51 mouse cellular contexts compared by ENCODE assay signal in genomic region chr6:121732632-121733031, GRCm38 (mm10). TPM values are rescaled to one million over a fixed set of nuclear protein-coding genes. Genes with fewer than 3 reads are reported as not detected.
"Had no signal": no experiment of that assay in that cellular context is flagged by ENCODE, and none has a peak within 500 bp of the region (broad histone marks: within the 10 kb centered on the region; RNA-seq: fewer than 3 reads in every experiment).

Gene Gm7298, plus strand, starts transcription at chr6:121732932.

- H3K27me3 ChIP-seq: heart, embryonic 12.5 days; heart, embryonic 13.5 days; heart, embryonic 15.5 days; hindbrain, embryonic 12.5 days; hindbrain, embryonic 13.5 days; hindbrain, embryonic 15.5 days; intestine, embryonic 15.5 days; kidney, embryonic 15.5 days had no signal

- ATAC-seq: hindbrain, embryonic 16.5 days; hindbrain, postnatal 0 days; inflammation-experienced regulatory T-cells, adult 6 months; intestine, embryonic 15.5 days; intestine, embryonic 16.5 days; intestine, postnatal 0 days had no signal

- H3K4me3 ChIP-seq: heart, embryonic 12.5 days; heart, embryonic 13.5 days; heart, embryonic 15.5 days; hindbrain, embryonic 10.5 days; hindbrain, embryonic 12.5 days; hindbrain, embryonic 13.5 days; hindbrain, embryonic 15.5 days; intestine, embryonic 15.5 days; kidney, embryonic 15.5 days; layer of hippocampus, adult 2 months; left cerebral cortex, adult 2 months had no signal

- H3K36me3 ChIP-seq: heart, embryonic 12.5 days; heart, embryonic 13.5 days; heart, embryonic 15.5 days; hindbrain, embryonic 10.5 days; hindbrain, embryonic 12.5 days; hindbrain, embryonic 13.5 days; hindbrain, embryonic 15.5 days; intestine, embryonic 15.5 days; kidney, embryonic 15.5 days had no signal

- H3K9ac ChIP-seq: heart, embryonic 12.5 days; heart, embryonic 13.5 days; heart, embryonic 15.5 days; hindbrain, embryonic 12.5 days; hindbrain, embryonic 13.5 days; hindbrain, embryonic 14.5 days; hindbrain, embryonic 15.5 days; intestine, embryonic 15.5 days; kidney, embryonic 15.5 days had no signal

- H3K4me1 ChIP-seq: heart, embryonic 12.5 days; heart, embryonic 13.5 days; heart, embryonic 15.5 days; hindbrain, embryonic 10.5 days; hindbrain, embryonic 12.5 days; hindbrain, embryonic 13.5 days; hindbrain, embryonic 15.5 days; intestine, embryonic 15.5 days; kidney, embryonic 15.5 days had no signal

- H3K4me2 ChIP-seq: heart, embryonic 11.5 days; heart, embryonic 12.5 days; heart, embryonic 13.5 days; heart, embryonic 15.5 days; hindbrain, embryonic 12.5 days; hindbrain, embryonic 13.5 days; hindbrain, embryonic 14.5 days; hindbrain, embryonic 15.5 days; intestine, embryonic 15.5 days; kidney, embryonic 15.5 days had no signal

- DNase-seq: heart, postnatal 10 days; heart, postnatal 14 days; heart, postnatal 36 days; heart, postnatal 4 days; kidney, adult 11 months; kidney, adult 18-20 months; kidney, adult 2 months; kidney, adult 8-10 months; kidney, adult 9 months; kidney, postnatal 10 days; kidney, postnatal 14 days; kidney, postnatal 25 days; kidney, postnatal 36 days; kidney, postnatal 4 days; layer of hippocampus, adult 9-11 months; layer of hippocampus, postnatal 36 days had no signal

- H3K9me3 ChIP-seq: heart, embryonic 12.5 days; heart, embryonic 13.5 days; heart, embryonic 15.5 days; hindbrain, embryonic 10.5 days; hindbrain, embryonic 12.5 days; hindbrain, embryonic 13.5 days; hindbrain, embryonic 15.5 days; intestine, embryonic 15.5 days; kidney, embryonic 15.5 days had no signal

- H3K27ac ChIP-seq: heart, embryonic 13.5 days; heart, embryonic 15.5 days; hindbrain, embryonic 10.5 days; hindbrain, embryonic 12.5 days; hindbrain, embryonic 13.5 days; hindbrain, embryonic 14.5 days; hindbrain, embryonic 15.5 days; hindbrain, postnatal 0 days; intestine, embryonic 15.5 days; kidney, embryonic 15.5 days; kidney, postnatal 0 days; layer of hippocampus, adult 2 months; left cerebral cortex, adult 2 months had no signal

RNA-seq across cellular contexts. Expression of gene Gm7298, which starts in this region (rescaled TPM):
- total RNA-seq: heart, postnatal 10 days; heart, postnatal 14 days; heart, postnatal 25 days; heart, postnatal 36 days; heart, postnatal 4 days; hematopoietic stem cell, adult 5-6 weeks; hindbrain, postnatal 0 days; layer of hippocampus, adult 18-20 months; layer of hippocampus, adult 2 months; layer of hippocampus, adult 8-10 months; layer of hippocampus, postnatal 10 days; layer of hippocampus, postnatal 14 days; layer of hippocampus, postnatal 25 days; layer of hippocampus, postnatal 36 days; left cerebral cortex, adult 18-20 months; left cerebral cortex, adult 2 months had no signal
- polyA plus RNA-seq: heart, embryonic 11.5 days; heart, embryonic 12.5 days; heart, embryonic 13.5 days; heart, embryonic 14.5 days; heart, embryonic 15.5 days; heart, embryonic 16.5 days; heart, postnatal 0 days; hindbrain, embryonic 10.5 days; hindbrain, embryonic 11.5 days; hindbrain, embryonic 12.5 days; hindbrain, embryonic 13.5 days; hindbrain, embryonic 16.5 days; hindbrain, postnatal 0 days; intestine, embryonic 14.5 days; intestine, embryonic 15.5 days; intestine, embryonic 16.5 days; intestine, postnatal 0 days; kidney, adult 2 months; kidney, embryonic 14.5 days; kidney, embryonic 15.5 days; kidney, embryonic 16.5 days; kidney, postnatal 0 days; large intestine, adult 2 months had no signal
